Mouse (Mus musculus) gastrocnemius, postnatal 25 days (tissue): Measurements from ENCODE around the gene Cnih2. TPM values are rescaled to one million over a fixed set of nuclear protein-coding genes. Genes with fewer than 3 reads are reported as not detected.
"Not testable (repeated sequence)": the region's sequence is repeated elsewhere in the genome, so short reads cannot be mapped to it uniquely, and the experiment has no call there.

Source experiments
- DNase-seq: peaks from one replicate; pipeline ENCODE4 v3.0.0; 2022
- total RNA-seq, 2 experiments: library from RNA; stranded (reverse); gene quantifications; 1 replicate in 1 of 2; 2 replicates in 1 of 2; pipeline ENCODE4 v1.2.3; 2021

The Cnih2 gene
- total RNA-seq, 2 experiments from 2014 or later: not detected

DNA sequence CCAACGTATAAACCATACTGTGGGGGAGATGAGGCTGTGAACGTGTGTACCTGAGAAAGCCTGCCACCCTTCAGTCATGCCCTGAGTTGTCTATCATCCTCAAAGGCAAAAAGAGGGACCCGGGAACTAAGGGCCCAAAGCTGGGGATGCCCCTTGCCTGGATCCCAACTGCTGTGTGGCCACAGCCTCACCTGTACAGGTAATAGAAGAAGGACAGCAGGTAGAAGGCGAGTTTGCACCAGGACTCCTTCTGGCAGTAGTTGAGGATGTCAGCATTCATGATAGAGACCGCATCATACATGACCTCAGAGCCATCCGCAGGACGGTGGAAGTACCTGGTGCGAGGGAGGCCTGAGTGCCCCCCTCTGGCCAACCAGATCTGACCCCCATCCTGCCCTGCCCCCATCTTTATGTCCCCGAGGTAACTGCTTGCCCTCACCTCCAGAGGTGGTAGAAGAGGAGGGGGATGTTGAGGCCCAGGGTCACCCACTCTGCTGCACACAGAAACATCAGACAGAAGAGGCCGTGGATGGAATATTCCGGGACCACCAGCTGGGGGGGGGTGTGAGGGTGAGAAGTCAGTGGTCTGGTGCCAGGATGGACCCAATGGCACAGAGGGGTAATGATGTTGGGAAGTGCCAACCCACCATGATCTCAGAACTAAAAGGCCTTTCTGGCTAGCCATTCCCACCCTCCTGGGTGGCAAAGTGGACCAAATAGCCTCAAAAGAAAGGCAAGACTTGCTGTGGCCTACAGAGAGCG lies 4.7 kb downstream of the Cnih2 start:
- no peak for DNase-seq

DNA sequence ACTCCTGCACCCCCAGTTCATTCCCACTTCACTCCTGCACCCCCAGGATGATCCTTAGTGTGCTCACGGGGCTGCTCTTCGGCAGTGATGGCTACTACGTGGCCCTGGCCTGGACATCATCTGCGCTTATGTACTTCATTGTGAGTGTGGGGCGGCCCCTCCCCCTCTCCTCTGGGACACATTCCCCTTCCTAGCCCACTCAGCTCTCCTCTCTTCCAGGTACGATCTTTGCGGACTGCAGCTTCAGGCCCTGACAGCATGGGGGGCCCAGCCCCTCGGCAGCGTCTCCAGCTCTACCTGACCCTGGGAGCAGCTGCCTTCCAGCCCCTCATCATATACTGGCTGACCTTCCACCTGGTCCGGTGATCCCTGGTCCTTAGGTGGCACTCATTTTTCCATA lies 6.2 kb downstream of the Cnih2 start:
- no peak for DNase-seq

DNA sequence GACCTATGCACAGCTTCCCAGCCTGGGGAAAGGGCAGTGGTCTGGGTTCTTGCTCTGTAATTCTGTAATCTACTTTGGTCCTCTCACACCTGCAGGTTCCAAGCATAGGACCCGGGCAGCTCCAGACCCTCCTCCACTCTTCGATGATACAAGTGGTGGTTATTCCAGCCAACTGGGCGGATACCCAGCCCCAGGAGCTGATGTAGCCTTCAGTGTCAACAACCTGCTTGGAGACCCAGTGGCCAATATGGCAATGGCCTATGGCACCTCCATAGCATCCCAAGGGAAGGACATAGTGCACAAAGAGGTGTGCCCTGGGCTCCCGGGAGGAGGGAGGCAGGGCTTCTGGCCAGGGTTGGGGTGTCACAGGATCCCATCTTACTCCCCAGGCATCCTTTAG lies 9.0 kb downstream of the Cnih2 start:
- DNase-seq: no peak

DNA sequence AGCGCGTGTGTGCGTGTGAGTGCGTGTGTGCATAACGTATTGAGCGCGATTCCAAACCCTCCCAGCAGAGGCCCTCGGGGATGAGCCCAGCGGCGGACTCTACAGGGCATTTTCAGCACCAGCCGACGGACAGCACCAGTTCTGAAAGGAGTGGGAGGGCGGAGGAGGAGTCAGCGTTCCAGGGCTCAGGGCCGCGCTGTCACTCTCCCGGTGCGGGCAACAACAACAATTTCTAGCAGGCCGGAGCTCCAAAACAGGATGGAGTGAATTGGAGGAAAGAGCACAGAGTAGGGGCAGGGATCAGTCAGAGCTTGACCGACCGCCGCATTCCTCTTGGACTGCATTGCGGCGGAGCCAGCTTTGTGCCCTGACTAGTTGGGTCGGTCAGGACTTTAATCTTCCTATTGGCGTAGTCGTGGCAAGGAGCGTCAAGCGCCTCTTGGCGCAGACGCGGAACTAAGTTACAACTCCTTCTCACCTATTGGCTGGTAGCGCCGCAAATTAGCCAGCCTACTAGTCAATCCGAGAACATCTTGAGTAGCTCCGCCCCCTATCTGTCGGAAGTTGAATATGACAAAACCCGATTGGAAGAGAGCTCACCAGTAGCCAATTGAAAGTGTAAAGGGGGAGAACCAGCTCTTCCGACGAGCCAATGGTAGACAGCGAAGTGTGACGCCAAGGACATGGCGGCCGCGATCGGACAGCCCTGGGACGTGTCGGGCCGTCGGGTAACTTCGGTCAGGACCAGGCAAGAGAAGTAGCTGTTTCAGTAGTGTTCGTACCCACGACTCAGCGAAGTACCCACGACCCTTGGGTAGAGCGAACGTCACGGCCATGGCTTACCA lies 10.2 kb downstream of the Cnih2 start, which contains the start of gene Yif1a:
Yif1a (plus strand) TSS at position 655 of the 845 bp plus-strand sequence.
- peak; percentile 96 for DNase-seq

DNA sequence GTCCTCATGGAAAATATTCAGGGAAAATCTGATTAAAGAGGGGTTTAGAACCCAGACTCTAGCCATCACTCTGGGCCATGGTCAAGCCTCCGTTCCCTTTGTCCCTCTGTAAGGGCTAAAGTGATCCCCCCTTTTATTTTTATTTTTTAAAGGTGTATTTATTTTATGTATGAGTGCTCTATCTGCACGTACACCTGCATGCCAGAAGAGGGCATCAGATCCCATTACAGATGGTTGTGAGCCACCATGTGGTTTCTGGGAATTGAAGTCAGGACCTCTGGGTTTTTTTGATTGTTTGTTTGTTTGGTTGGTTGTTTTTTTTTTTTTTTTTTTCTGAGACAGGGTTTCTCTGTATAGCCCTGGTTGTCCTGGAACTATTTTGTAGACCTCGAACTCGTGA lies 11.8 kb downstream of the Cnih2 start:
- not testable (repeated sequence) for DNase-seq

DNA sequence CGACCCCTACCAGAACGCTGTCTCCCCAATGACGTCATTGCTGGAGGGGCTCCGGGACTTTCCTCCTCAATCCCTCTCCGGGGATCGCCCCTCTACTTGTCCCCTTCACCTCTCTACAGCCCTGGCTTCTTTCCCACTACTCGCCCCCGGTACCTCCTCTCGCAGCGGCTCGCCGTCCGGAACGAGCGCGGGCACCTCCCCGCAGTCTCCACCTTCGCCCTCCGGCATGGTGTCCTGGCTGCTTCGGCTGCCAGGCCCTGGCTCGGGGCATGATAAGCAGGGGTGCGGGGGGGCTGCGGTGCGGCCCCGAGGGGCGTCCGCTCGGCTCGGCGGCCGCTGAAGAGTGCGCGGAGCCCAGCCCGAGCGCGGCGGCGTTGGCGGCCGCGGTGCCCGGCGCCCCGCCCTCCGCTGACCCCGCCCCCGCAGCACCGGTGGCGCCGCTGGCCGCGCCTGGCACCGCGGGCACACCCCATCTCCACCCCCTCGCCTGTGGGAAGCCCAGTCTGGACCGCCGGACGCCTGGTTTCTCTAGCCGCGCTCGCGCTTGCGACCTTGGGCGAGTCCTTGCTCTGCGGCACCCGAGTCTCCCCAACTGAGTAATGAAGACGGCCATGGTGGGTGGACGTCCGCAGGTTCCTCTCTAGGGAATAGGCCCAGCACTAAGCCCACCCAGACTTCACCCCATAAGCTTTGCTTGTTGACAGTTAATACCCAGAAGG lies 13.0 kb downstream of the Cnih2 start, which contains the start of gene Tmem151a:
Tmem151a (minus strand) TSS at position 387 of the 719 bp plus-strand sequence.
- no peak for DNase-seq

DNA sequence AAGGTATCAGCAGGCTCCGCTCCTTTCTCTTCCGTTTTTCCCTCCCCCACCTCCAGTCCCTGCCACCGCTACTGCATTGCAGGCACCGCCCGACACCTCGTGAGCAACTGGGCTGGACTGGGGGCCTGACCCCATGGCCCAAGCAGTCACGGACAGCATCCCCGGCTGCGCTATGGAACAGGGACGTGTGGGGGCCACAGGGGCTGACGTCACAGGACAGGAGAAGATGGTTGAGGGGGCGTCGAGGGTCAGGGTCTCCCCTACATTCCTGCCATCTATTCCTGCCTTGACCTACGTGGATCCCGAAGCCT lies 13.5 kb downstream of the Cnih2 start:
- DNase-seq: no peak

DNA sequence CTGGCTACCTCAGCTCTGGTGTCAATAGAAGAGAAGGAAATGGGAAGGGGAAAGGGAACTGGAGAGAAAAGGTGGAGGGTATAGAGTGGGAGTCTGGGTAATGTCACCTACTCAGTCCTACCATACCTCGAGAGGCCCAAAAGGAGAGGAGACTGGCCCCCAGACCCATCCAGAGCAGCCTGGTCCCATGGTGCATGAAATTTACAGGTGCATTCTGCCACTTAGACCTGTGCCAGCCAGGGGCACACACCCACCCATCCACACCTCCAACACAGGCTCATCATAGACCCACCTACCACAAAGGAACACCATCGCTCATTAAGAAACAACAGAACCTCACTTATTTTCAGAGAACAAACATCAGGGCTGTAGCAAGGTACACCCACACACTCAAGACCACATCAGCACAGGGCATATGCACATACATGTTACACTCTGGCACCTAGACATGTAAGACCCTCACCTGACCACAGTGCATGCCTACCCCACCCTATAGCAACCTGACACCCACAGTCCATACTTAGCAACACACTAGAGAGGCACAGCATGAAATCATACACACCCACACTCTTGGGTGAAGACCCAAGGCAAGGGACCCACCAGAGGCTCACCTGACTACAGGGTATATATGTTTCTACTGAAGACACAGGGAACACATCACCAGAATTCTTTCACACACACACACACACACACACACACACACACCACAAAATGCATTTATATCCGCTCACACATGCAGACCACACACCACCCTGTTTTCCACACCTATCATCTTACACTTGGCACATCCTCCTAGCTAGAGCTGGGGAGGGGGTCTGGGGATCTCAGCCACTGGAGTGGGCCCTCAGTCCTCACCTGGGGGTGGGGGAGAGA lies 14.1 kb downstream of the Cnih2 start:
- no peak for DNase-seq

DNA sequence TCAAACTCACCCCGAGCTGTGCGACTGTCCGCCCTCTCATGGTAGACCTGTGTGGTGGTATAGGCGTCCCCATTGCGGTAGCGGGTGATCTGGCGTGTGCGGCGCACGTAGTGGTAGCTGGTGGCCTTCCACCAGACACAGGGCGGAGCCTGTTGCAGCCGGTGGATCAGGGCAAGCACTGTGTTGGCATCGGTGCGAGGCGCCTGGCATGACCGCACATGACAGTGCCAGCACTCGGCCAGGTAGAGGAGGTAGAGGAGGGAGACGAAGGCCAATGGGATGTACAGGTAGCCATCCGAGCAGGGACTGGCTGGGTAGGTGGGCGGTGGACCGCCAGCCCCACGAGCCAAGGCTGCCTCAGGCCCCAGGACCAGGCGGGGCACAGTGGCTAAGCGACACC lies 15.7 kb downstream of the Cnih2 start:
- DNase-seq: no peak

DNA sequence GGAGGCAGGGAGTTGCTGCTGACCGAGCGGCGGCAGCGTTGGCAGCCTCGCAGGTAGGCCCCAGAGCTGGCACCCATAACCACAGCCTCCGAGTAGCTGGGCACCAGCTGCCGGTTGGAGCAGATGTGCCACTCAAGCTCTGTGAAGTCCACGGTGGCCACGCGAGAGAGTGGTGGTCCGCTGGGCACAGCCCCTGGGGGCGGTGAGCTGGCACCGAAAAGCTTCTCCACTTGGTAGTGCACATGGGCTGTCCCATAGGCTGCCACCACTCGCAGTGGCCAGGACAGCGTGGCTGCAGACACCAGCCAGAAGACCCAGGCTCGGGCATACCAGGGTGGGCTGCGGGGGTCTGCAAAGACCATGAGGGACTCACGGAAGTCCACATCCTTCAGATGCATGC lies 16.3 kb downstream of the Cnih2 start:
- no peak for DNase-seq

DNA sequence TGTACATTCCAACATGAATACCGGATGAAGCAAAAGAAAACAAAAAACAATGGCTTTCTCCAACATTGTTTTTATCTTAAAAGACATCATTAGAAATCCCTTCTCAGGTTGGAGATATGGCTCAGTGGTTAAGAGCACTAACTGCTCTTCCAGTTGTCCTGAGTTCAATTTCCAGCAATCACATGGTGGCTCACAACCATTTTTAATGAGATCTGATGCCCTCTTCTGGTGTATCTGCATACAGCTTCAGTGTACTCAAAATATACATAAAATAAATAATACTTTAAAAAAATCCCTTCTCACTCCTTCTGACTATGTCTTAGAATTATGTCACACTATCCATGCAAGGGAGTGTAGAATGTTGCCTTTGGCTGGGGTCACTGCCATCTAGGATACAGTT lies 19.0 kb downstream of the Cnih2 start:
- no peak for DNase-seq

DNA sequence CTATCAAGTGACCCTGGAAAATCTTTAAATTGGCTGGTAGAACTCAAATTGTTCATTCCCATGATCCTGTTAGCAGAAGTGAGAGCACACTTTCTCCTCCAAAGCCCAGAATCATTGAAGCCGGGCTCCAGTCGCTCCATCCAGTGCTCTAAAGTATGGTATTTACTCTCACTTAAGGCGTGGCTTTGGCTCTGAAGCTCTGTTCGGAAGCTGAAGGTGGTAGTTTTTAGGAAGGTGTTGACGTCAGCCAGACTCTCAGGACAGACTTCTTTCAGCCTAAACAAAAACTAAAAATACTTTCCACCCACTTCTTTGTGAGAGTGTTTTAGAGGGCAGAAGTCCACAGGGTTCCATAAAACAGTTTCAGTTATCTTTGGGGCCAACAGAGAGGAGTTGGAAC lies 24.8 kb downstream of the Cnih2 start:
- no peak for DNase-seq

DNA sequence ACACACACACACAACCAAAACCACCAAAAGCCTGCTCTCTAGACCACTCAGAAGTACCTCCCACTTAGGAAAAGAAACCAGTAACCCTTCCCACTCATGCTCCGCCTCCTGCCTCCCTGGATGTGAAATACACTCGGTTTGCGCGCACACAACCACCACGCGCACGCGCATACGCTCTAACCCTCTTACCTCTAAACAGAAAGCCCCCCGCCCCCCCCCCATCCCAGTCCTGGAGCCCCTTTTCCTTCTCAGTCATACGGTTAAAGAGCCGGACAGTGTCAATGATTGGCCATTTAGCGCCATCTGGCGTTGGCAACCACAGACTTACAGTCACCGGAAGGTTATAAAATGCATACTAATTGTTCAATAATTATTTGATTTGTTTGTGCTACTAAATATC lies 25.3 kb downstream of the Cnih2 start:
- no peak for DNase-seq

DNA sequence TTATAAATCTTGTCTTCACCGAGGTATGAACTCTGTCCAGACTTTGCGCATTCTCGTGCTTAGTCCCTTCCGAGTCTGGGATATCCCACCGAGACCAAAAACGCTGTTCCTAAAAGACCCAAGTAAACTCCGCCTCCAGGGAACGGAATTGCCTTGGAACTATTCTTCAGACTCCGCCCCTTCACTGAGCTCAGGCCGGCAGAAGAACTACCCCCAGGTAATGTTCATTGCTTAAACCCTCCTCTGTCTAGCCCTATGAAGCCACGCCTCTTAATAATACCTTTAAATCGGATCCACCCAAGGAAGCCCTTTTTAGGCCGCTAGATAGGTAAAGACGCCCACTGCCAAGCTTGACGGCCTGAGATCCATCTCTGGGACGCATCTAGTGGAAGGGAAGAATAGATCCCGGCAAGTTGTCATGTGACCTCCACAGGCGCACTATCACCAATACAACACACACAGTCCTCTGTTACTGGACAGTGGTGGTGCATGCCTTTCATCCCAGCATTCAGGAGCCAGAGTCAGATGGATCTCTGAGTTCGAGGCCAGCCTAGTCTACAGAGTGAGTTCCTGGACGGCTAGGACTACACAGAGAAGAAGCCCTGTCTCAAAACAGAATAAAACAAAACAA lies 25.8 kb downstream of the Cnih2 start:
- no peak for DNase-seq

DNA sequence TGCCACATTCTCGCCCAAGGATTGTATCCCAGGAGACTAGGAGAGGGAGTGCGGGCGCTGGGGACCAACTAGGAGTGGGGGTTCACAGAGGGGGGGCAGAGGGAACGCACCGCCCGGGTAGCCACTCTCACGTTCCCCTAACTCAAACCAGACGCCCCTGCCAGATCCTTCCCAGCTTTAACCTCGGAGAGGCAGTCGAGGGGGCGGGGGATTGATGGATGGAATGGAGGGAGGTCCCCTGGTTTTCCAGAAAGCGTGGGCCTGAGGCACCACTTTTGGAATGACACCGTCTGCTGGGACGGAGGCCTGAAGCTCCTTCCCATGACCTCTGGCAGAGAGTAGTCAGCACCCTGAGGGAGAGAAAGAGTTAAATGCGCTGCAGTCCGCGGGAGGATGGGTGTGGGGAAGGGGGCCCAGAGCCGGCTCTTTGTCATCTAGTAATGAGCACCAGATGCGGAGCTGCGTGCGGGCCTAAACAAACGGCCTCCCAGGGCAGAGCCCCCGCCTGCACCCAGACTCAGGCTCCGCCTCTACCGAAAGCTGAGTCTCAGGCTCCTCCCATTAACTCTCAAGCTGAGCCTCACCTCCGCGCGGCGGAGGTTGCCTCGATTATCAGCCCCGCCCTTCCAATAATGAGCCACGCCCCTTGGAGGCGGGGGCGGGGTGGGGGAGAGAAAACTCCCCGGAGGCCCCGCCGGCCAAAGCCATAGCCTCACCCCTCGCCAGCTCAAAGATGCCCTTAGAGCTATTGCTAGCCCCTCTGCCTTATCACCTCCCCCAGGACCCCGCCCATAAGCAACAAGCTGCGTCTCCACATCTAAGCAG lies 26.6 kb downstream of the Cnih2 start:
- DNase-seq: peak; percentile 82

DNA sequence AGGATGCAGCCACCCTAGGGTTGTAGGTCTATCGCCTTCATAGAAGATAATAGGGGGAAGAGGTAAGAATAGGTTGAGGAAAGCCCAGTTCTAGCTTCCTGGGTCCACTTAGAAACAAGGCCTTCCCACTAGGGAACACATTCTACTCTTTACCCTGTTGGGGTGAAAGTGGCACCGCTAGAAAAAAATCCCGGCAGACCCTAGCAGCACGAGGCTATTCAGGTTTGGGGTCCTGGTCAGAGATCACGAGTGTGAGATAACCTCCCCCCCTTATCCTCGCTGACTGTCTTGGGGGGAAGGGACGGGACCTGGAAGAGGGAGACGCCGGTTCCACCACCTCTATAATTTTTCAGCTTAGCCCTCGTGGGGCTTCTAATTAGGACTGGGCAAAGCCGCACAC lies 27.2 kb downstream of the Cnih2 start:
- no peak for DNase-seq

DNA sequence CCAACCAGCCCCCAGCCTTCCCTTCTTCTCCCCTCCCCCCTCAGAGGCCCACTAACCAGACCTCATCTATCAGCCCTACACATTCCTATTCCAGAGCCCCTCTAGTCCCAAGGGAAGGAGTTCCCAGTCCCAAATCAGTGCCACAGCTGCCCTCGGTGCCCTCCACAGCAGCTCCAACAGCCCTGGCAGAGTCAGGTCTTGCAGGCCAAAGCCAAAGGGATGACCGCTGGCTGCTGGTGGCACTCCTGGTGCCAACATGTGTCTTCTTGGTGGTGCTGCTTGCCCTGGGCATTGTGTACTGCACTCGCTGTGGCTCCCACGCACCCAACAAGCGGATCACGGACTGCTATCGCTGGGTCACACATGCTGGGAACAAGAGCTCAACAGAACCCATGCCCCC lies 28.3 kb downstream of the Cnih2 start:
- DNase-seq: no peak

DNA sequence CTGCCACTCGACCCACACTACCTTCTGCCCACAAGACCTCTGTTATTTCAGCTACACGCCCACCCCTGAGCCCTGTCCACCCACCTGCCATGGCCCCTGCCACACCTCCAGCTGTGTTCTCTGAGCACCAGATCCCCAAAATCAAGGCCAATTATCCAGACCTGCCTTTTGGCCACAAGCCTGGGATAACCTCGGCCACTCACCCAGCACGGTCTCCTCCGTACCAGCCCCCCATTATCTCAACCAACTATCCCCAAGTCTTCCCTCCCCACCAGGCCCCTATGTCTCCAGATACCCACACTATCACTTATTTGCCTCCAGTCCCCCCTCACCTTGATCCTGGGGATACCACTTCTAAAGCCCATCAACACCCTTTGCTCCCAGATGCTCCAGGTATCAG lies 28.8 kb downstream of the Cnih2 start:
- DNase-seq: no peak

DNA sequence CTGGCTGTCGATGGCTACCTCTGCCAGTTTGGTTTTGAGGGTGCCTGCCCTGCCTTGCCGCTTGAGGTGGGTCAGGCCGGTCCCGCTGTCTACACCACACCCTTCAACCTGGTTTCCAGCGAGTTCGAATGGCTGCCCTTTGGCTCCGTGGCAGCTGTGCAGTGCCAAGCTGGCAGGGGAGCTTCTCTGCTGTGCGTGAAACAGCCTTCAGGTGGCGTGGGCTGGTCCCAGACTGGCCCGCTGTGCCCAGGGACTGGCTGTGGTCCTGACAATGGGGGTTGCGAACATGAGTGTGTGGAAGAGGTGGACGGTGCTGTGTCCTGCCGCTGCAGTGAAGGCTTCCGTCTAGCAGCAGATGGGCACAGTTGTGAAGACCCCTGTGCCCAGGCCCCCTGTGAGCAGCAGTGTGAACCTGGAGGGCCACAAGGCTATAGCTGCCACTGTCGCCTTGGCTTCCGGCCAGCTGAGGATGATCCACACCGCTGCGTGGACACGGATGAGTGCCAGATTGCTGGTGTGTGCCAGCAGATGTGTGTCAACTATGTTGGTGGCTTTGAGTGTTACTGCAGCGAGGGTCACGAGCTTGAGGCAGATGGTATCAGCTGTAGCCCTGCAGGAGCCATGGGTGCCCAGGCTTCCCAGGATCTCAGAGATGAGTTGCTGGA lies 29.6 kb downstream of the Cnih2 start:
- no peak for DNase-seq
